Mouse (Mus musculus): ENCODE data around the gene St6galnac3. TPM values are rescaled to one million over a fixed set of nuclear protein-coding genes. Genes with fewer than 3 reads are reported as not detected.

Gene St6galnac3
- polyA plus RNA-seq, 1 experiment from 2014 or later, result 38.3 TPM

GRCm38 (mm10) chr3:153715646-153716045, 9.3 kb downstream of the St6galnac3 start:
- Histone ChIP-seq H3K4me3 (replicated peaks) (no peak overlapping the region), H3K27me3 (peaks cover 5% of the 10 kb centered on the region; the same call in 1 of the 2 replicates), H3K9ac (replicated peaks) (0 out of 2 replicates have a peak overlapping the region, but pooled peaks have one; percentile 5), H3K4me2 (peak overlapping the region; percentile 23), H3K9me3 (peaks cover 8% of the 10 kb centered on the region), H3K27ac (peak overlapping the region; percentile 37; the same call in 1 of the 2 replicates), H3K36me3 (no peaks in the 10 kb centered on the region), H3K4me1 (replicated peaks) (peaks cover 56% of the 10 kb centered on the region)
- no peak for ATAC-seq (ENCODE audit: insufficient number of reproducible peaks, insufficient read depth, low FRiP score, low TSS enrichment, low read depth)
- WGBS, result 9% methylated on average over 7 of the region's 7 CpGs

- no peak for ATAC-seq (ENCODE audit: insufficient number of reproducible peaks, insufficient read depth, low FRiP score, low TSS enrichment, low read depth)
- Histone ChIP-seq H3K4me1 (replicated peaks) (peaks cover 15% of the 10 kb centered on the region), H3K4me3 (replicated peaks) (no peak overlapping the region), H3K9ac (replicated peaks) (no peak overlapping the region), H3K27me3 (peaks cover 10% of the 10 kb centered on the region), H3K9me3 (peaks cover 8% of the 10 kb centered on the region), H3K27ac (no peak overlapping the region), H3K36me3 (no peaks in the 10 kb centered on the region), H3K4me2 (no peak overlapping the region)
- 72% methylated on average over 1 of the region's 1 CpGs for WGBS
Observed at GRCm38 (mm10) chr3:153710545-153710944, 14.4 kb downstream of the St6galnac3 start.

GRCm38 (mm10) chr3:153707687-153708086, 17.3 kb downstream of the St6galnac3 start:
- ATAC-seq (ENCODE audit: insufficient number of reproducible peaks, insufficient read depth, low FRiP score, low TSS enrichment, low read depth), result no peak
- 80% methylated on average over 6 of the region's 6 CpGs for WGBS
- peaks cover 10% of the 10 kb centered on the region for H3K27me3 ChIP-seq
- H3K9ac ChIP-seq (replicated peaks), result no peak overlapping the region
- H3K4me2 ChIP-seq, result no peak overlapping the region
- no peak overlapping the region for H3K27ac ChIP-seq
- no peaks in the 10 kb centered on the region; the same call in 1 of the 2 replicates for H3K36me3 ChIP-seq
- no peak overlapping the region for H3K4me3 ChIP-seq (replicated peaks)
- H3K4me1 ChIP-seq (replicated peaks), result peaks cover 11% of the 10 kb centered on the region
- H3K9me3 ChIP-seq, result no peaks in the 10 kb centered on the region

- H3K9me3 ChIP-seq, result no peaks in the 10 kb centered on the region
- no peak overlapping the region for H3K9ac ChIP-seq (replicated peaks)
- 82% methylated on average over 1 of the region's 1 CpGs for WGBS
- peaks cover 18% of the 10 kb centered on the region for H3K4me1 ChIP-seq (replicated peaks)
- H3K27ac ChIP-seq, result no peak overlapping the region
- no peak for ATAC-seq (ENCODE audit: insufficient number of reproducible peaks, insufficient read depth, low FRiP score, low TSS enrichment, low read depth)
- no peaks in the 10 kb centered on the region; the same call in 1 of the 2 replicates for H3K36me3 ChIP-seq
- H3K27me3 ChIP-seq, result peaks cover 5% of the 10 kb centered on the region
- H3K4me3 ChIP-seq (replicated peaks), result no peak overlapping the region
- no peak overlapping the region for H3K4me2 ChIP-seq
Observed at GRCm38 (mm10) chr3:153706901-153707300, 18.1 kb downstream of the St6galnac3 start.

- Histone ChIP-seq H3K4me3 (replicated peaks) (no peak overlapping the region), H3K4me1 (replicated peaks) (peaks cover 56% of the 10 kb centered on the region), H3K9me3 (no peaks in the 10 kb centered on the region), H3K27me3 (peaks cover 38% of the 10 kb centered on the region), H3K36me3 (no peaks in the 10 kb centered on the region; the same call in 1 of the 2 replicates), H3K4me2 (peak overlapping the region; percentile 38), H3K9ac (replicated peaks) (no peak overlapping the region), H3K27ac (peak overlapping the region; percentile 68)
- peak; percentile 74; the same call in 1 of the 2 replicates for ATAC-seq (ENCODE audit: insufficient number of reproducible peaks, insufficient read depth, low FRiP score, low TSS enrichment, low read depth)
- 11% methylated on average over 15 of the region's 15 CpGs for WGBS
Observed at GRCm38 (mm10) chr3:153701752-153702740, 22.9 kb downstream of the St6galnac3 start.

- peaks cover 51% of the 10 kb centered on the region for H3K4me1 ChIP-seq (replicated peaks)
- WGBS, result 23% methylated on average over 7 of the region's 7 CpGs
- ATAC-seq (ENCODE audit: insufficient number of reproducible peaks, insufficient read depth, low FRiP score, low TSS enrichment, low read depth), result no peak
Observed at GRCm38 (mm10) chr3:153701172-153701571, 23.8 kb downstream of the St6galnac3 start.

GRCm38 (mm10) chr3:153699086-153699485, 25.9 kb downstream of the St6galnac3 start:
- H3K4me1 ChIP-seq (replicated peaks), result peaks cover 51% of the 10 kb centered on the region
- no peak overlapping the region for H3K4me3 ChIP-seq (replicated peaks)
- no peak overlapping the region for H3K4me2 ChIP-seq
- no peaks in the 10 kb centered on the region for H3K36me3 ChIP-seq
- ATAC-seq (ENCODE audit: insufficient number of reproducible peaks, insufficient read depth, low FRiP score, low TSS enrichment, low read depth), result no peak
- H3K9ac ChIP-seq (replicated peaks), result no peak overlapping the region
- 74% methylated on average over 8 of the region's 8 CpGs for WGBS
- H3K9me3 ChIP-seq, result no peaks in the 10 kb centered on the region
- no peak overlapping the region for H3K27ac ChIP-seq
- peaks cover 33% of the 10 kb centered on the region for H3K27me3 ChIP-seq

More at GRCm38 (mm10) chr3:153701172-153701571, 23.8 kb downstream of the St6galnac3 start:
- Histone ChIP-seq H3K27me3 (peaks cover 34% of the 10 kb centered on the region), H3K9me3 (no peaks in the 10 kb centered on the region), H3K4me2 (peak overlapping the region; percentile 38), H3K36me3 (no peaks in the 10 kb centered on the region; the same call in 1 of the 2 replicates), H3K27ac (peak overlapping the region; percentile 68), H3K4me3 (replicated peaks) (no peak overlapping the region), H3K9ac (replicated peaks) (no peak overlapping the region)

- H3K4me3 ChIP-seq (replicated peaks), result no peak overlapping the region
- no peak for ATAC-seq (ENCODE audit: insufficient number of reproducible peaks, insufficient read depth, low FRiP score, low TSS enrichment, low read depth)
- 25% methylated on average over 7 of the region's 7 CpGs for WGBS
Observed at GRCm38 (mm10) chr3:153692978-153693377, 32.0 kb downstream of the St6galnac3 start.

GRCm38 (mm10) chr3:153692206-153692813, 32.7 kb downstream of the St6galnac3 start:
- peaks cover 41% of the 10 kb centered on the region for H3K4me1 ChIP-seq (replicated peaks)
- H3K27ac ChIP-seq, result peak overlapping the region; percentile 70
- H3K27me3 ChIP-seq, result peaks cover 2% of the 10 kb centered on the region; the same call in 1 of the 2 replicates
- no peaks in the 10 kb centered on the region for H3K36me3 ChIP-seq
- H3K4me2 ChIP-seq, result peak overlapping the region; percentile 26; the same call in 1 of the 2 replicates
- WGBS, result 18% methylated on average over 11 of the region's 11 CpGs
- no peaks in the 10 kb centered on the region for H3K9me3 ChIP-seq
- H3K4me3 ChIP-seq (replicated peaks), result no peak overlapping the region
- no peak for ATAC-seq (ENCODE audit: insufficient number of reproducible peaks, insufficient read depth, low FRiP score, low TSS enrichment, low read depth)
- H3K9ac ChIP-seq (replicated peaks), result no peak overlapping the region

More at GRCm38 (mm10) chr3:153692978-153693377, 32.0 kb downstream of the St6galnac3 start:
- Histone ChIP-seq H3K9ac (replicated peaks) (no peak overlapping the region), H3K27ac (peak overlapping the region; percentile 70), H3K4me2 (peak overlapping the region; percentile 26; the same call in 1 of the 2 replicates), H3K36me3 (no peaks in the 10 kb centered on the region), H3K27me3 (peaks cover 8% of the 10 kb centered on the region; the same call in 1 of the 2 replicates), H3K4me1 (replicated peaks) (peaks cover 46% of the 10 kb centered on the region), H3K9me3 (no peaks in the 10 kb centered on the region)

- H3K4me2 ChIP-seq, result no peak overlapping the region
- H3K27me3 ChIP-seq, result no peaks in the 10 kb centered on the region; the same call in 1 of the 2 replicates
- H3K36me3 ChIP-seq, result no peaks in the 10 kb centered on the region
- no peak overlapping the region for H3K4me3 ChIP-seq (replicated peaks)
- no peaks in the 10 kb centered on the region for H3K9me3 ChIP-seq
- peaks cover 39% of the 10 kb centered on the region for H3K4me1 ChIP-seq (replicated peaks)
- no peak overlapping the region for H3K9ac ChIP-seq (replicated peaks)
- 12% methylated on average over 4 of the region's 4 CpGs for WGBS
- ATAC-seq (ENCODE audit: insufficient number of reproducible peaks, insufficient read depth, low FRiP score, low TSS enrichment, low read depth), result no peak
- no peak overlapping the region for H3K27ac ChIP-seq
Observed at GRCm38 (mm10) chr3:153691537-153691936, 33.4 kb downstream of the St6galnac3 start.

- Histone ChIP-seq H3K27ac (peak overlapping the region; percentile 64), H3K27me3 (no peaks in the 10 kb centered on the region; the same call in 1 of the 2 replicates), H3K4me3 (replicated peaks) (no peak overlapping the region), H3K36me3 (no peaks in the 10 kb centered on the region), H3K4me1 (replicated peaks) (peaks cover 39% of the 10 kb centered on the region), H3K9me3 (no peaks in the 10 kb centered on the region), H3K4me2 (peak overlapping the region; percentile 21; the same call in 1 of the 2 replicates), H3K9ac (replicated peaks) (no peak overlapping the region)
- ATAC-seq (ENCODE audit: insufficient number of reproducible peaks, insufficient read depth, low FRiP score, low TSS enrichment, low read depth), result peak; percentile 53
- 20% methylated on average over 2 of the region's 2 CpGs for WGBS
Observed at GRCm38 (mm10) chr3:153690553-153690952, 34.4 kb downstream of the St6galnac3 start.

All from limb, embryonic 12.5 days (tissue).